Mouse (Mus musculus) heart, embryonic 10.5 days (tissue): ENCODE data around the gene Gm29797. TPM values are rescaled to one million over a fixed set of nuclear protein-coding genes. Genes with fewer than 3 reads are reported as not detected.

Experiments
- DNase-seq: peaks from one replicate; pipeline ENCODE4 v3.0.0-alpha.2; 2017; ENCODE audit warnings: low spot score
- H3K27ac ChIP-seq: fragments of 300-500 bp; sonication (generic); 2 replicates; pipeline ENCODE4 v1.5.1; 2016; ENCODE audit warnings: mild to moderate bottlenecking
- H3K27me3 ChIP-seq: fragments of 300-500 bp; sonication (generic); 2 replicates; pipeline ENCODE4 v1.6.1; 2016; ENCODE audit warnings: mild to moderate bottlenecking; ENCODE audit not compliant: poor library complexity, insufficient read depth, severe bottlenecking
- H3K36me3 ChIP-seq: fragments of 300-500 bp; sonication (generic); 2 replicates; pipeline ENCODE4 v1.6.1; 2016; ENCODE audit warnings: mild to moderate bottlenecking, moderate library complexity
- H3K4me1 ChIP-seq: fragments of 300-500 bp; sonication (generic); 2 replicates; pipeline ENCODE4 v1.6.1; 2016; ENCODE audit warnings: mild to moderate bottlenecking
- H3K4me3 ChIP-seq: fragments of 300-500 bp; sonication (generic); 2 replicates; pipeline ENCODE4 v1.5.1; 2016; ENCODE audit warnings: mild to moderate bottlenecking, moderate library complexity
- H3K9me3 ChIP-seq: fragments of 300-500 bp; sonication (generic); 2 replicates; pipeline ENCODE4 v1.6.1; 2016; ENCODE audit warnings: mild to moderate bottlenecking, moderate library complexity
- WGBS: fragments of 180-500 bp; shearing (Covaris S2); methylation state at CpG from one replicate; pipeline ENCODE4 v1.1.7; 2016; 5-methylcytosine and 5-hydroxymethylcytosine counted together
- polyA plus RNA-seq: library from polyadenylated mRNA; unstranded; fragments of >200 nt; fragmentation: Nextera tagmentation; extraction: Ambion mirVana; gene quantifications from 2 replicates; pipeline ENCODE4 v1.2.1, GENCODE M21; 2016

Gm29797 gene
- polyA plus RNA-seq, 1 experiment from 2014 or later: 0.24 TPM

GRCm38 (mm10) chr2:181658528-181658927 is 1.7 kb downstream of the Gm29797 start:
- no peak for DNase-seq
- Histone ChIP-seq H3K27me3 (no peaks in the 10 kb centered on the region), H3K4me3 (no peak overlapping the region), H3K27ac (0 out of 2 replicates have a peak overlapping the region, but pooled peaks have one; percentile 8), H3K9me3 (no peaks in the 10 kb centered on the region), H3K36me3 (peaks cover 34% of the 10 kb centered on the region), H3K4me1 (peaks cover 37% of the 10 kb centered on the region)
- 85% methylated on average over 7 of the region's 7 CpGs for WGBS

- Histone ChIP-seq H3K4me1 (peaks cover 40% of the 10 kb centered on the region), H3K36me3 (peaks cover 29% of the 10 kb centered on the region), H3K27me3 (no peaks in the 10 kb centered on the region), H3K4me3 (no peak overlapping the region), H3K9me3 (no peaks in the 10 kb centered on the region), H3K27ac (0 out of 2 replicates have a peak overlapping the region, but pooled peaks have one; percentile 31)
- WGBS: 36% methylated on average over 17 of the region's 17 CpGs
- DNase-seq: no peak
Measured at GRCm38 (mm10) chr2:181658930-181659555, 2.2 kb downstream of the Gm29797 start.

- H3K27me3 ChIP-seq: no peaks in the 10 kb centered on the region
- DNase-seq: peak; percentile 89
- H3K9me3 ChIP-seq: no peaks in the 10 kb centered on the region
- peak overlapping the region; percentile 39; the same call in 1 of the 2 replicates for H3K27ac ChIP-seq
- peak overlapping the region; percentile 10; the same call in 1 of the 2 replicates for H3K4me3 ChIP-seq
- H3K4me1 ChIP-seq: peaks cover 40% of the 10 kb centered on the region
- H3K36me3 ChIP-seq: peaks cover 26% of the 10 kb centered on the region
- WGBS: 8% methylated on average over 9 of the region's 9 CpGs
Measured at GRCm38 (mm10) chr2:181659609-181660055, 2.8 kb downstream of the Gm29797 start.

- no peak for DNase-seq
- H3K4me1 ChIP-seq: peaks cover 37% of the 10 kb centered on the region
- peaks cover under 1% of the 10 kb centered on the region for H3K27me3 ChIP-seq
- no peaks in the 10 kb centered on the region; the same call in 1 of the 2 replicates for H3K9me3 ChIP-seq
- WGBS: 79% methylated on average over 3 of the region's 3 CpGs
- no peaks in the 10 kb centered on the region for H3K36me3 ChIP-seq
- H3K4me3 ChIP-seq: no peak overlapping the region
- peak overlapping the region; percentile 70 for H3K27ac ChIP-seq
Measured at GRCm38 (mm10) chr2:181662620-181663297, 5.9 kb downstream of the Gm29797 start.

- H3K36me3 ChIP-seq: no peaks in the 10 kb centered on the region
- no peak overlapping the region for H3K4me3 ChIP-seq
- peaks cover 6% of the 10 kb centered on the region for H3K27me3 ChIP-seq
- H3K4me1 ChIP-seq: peaks cover 36% of the 10 kb centered on the region
- H3K27ac ChIP-seq: peak overlapping the region; percentile 70
- no peak for DNase-seq
- 12% methylated on average over 4 of the region's 4 CpGs for WGBS
- H3K9me3 ChIP-seq: no peaks in the 10 kb centered on the region; the same call in 1 of the 2 replicates
Measured at GRCm38 (mm10) chr2:181663298-181663630, 6.4 kb downstream of the Gm29797 start.

GRCm38 (mm10) chr2:181670285-181670912 is 13.6 kb downstream of the Gm29797 start:
- peak overlapping the region; percentile 71 for H3K4me3 ChIP-seq
- H3K4me1 ChIP-seq: peaks cover 35% of the 10 kb centered on the region
- WGBS: 4% methylated on average over 56 of the region's 56 CpGs
- DNase-seq: no peak
- H3K9me3 ChIP-seq: no peaks in the 10 kb centered on the region; the same call in 1 of the 2 replicates
- peaks cover 4% of the 10 kb centered on the region; the same call in 1 of the 2 replicates for H3K36me3 ChIP-seq
- H3K27ac ChIP-seq: peak overlapping the region; percentile 84
- peaks cover 73% of the 10 kb centered on the region for H3K27me3 ChIP-seq

- H3K9me3 ChIP-seq: no peaks in the 10 kb centered on the region; the same call in 1 of the 2 replicates
- H3K4me1 ChIP-seq: peaks cover 40% of the 10 kb centered on the region
- H3K36me3 ChIP-seq: peaks cover 4% of the 10 kb centered on the region; the same call in 1 of the 2 replicates
- H3K27ac ChIP-seq: peak overlapping the region; percentile 84
- DNase-seq: no peak
- WGBS: 1% methylated on average over 41 of the region's 41 CpGs
- peak overlapping the region; percentile 71 for H3K4me3 ChIP-seq
- peaks cover 73% of the 10 kb centered on the region for H3K27me3 ChIP-seq
Measured at GRCm38 (mm10) chr2:181670913-181671311, 14.1 kb downstream of the Gm29797 start.

GRCm38 (mm10) chr2:181671326-181671725 is 14.5 kb downstream of the Gm29797 start, which contains the start of gene Sox18:
TSS of gene Sox18 (minus strand) at chr2:181671640.
- H3K27me3 ChIP-seq: peaks cover 73% of the 10 kb centered on the region
- DNase-seq: no peak
- peaks cover 43% of the 10 kb centered on the region for H3K4me1 ChIP-seq
- no peaks in the 10 kb centered on the region; the same call in 1 of the 2 replicates for H3K9me3 ChIP-seq
- H3K27ac ChIP-seq: peak within 1 kb of the TSS; percentile 84
- H3K4me3 ChIP-seq: peak within 1 kb of the TSS; percentile 71
- WGBS: under 1% methylated on average over 43 of the region's 43 CpGs
- H3K36me3 ChIP-seq: peaks cover 4% of the 10 kb centered on the region; the same call in 1 of the 2 replicates

- Histone ChIP-seq H3K4me1 (peaks cover 46% of the 10 kb centered on the region), H3K36me3 (peaks cover 4% of the 10 kb centered on the region; the same call in 1 of the 2 replicates), H3K9me3 (no peaks in the 10 kb centered on the region), H3K27ac (no peak overlapping the region; the same call in 1 of the 2 replicates), H3K27me3 (peaks cover 74% of the 10 kb centered on the region), H3K4me3 (no peak overlapping the region)
- WGBS: 22% methylated on average over 7 of the region's 7 CpGs
- DNase-seq: no peak
Measured at GRCm38 (mm10) chr2:181671984-181672383, 15.2 kb downstream of the Gm29797 start.

- no peak for DNase-seq
- Histone ChIP-seq H3K4me3 (no peak overlapping the region), H3K4me1 (peaks cover 49% of the 10 kb centered on the region), H3K9me3 (no peaks in the 10 kb centered on the region), H3K36me3 (peaks cover 4% of the 10 kb centered on the region; the same call in 1 of the 2 replicates), H3K27me3 (peaks cover 68% of the 10 kb centered on the region), H3K27ac (no peak overlapping the region; the same call in 1 of the 2 replicates)
- WGBS: 53% methylated on average over 1 of the region's 1 CpGs
Measured at GRCm38 (mm10) chr2:181673501-181673900, 16.7 kb downstream of the Gm29797 start.

- H3K9me3 ChIP-seq: no peaks in the 10 kb centered on the region
- 82% methylated on average over 4 of the region's 4 CpGs for WGBS
- H3K4me1 ChIP-seq: peaks cover 51% of the 10 kb centered on the region
- peaks cover 4% of the 10 kb centered on the region; the same call in 1 of the 2 replicates for H3K36me3 ChIP-seq
- H3K4me3 ChIP-seq: no peak overlapping the region
- peak overlapping the region; percentile 83; the same call in 1 of the 2 replicates for H3K27ac ChIP-seq
- no peak for DNase-seq
- peaks cover 54% of the 10 kb centered on the region for H3K27me3 ChIP-seq
Measured at GRCm38 (mm10) chr2:181674934-181675333, 18.1 kb downstream of the Gm29797 start.

GRCm38 (mm10) chr2:181675454-181675853 is 18.6 kb downstream of the Gm29797 start:
- Histone ChIP-seq H3K4me1 (peaks cover 46% of the 10 kb centered on the region), H3K4me3 (peak overlapping the region; percentile 52)

More at GRCm38 (mm10) chr2:181675454-181675853, 18.6 kb downstream of the Gm29797 start:
- peaks cover 48% of the 10 kb centered on the region for H3K27me3 ChIP-seq
- no peaks in the 10 kb centered on the region for H3K9me3 ChIP-seq
- WGBS: 2% methylated on average over 14 of the region's 14 CpGs
- peak; percentile 86 for DNase-seq
- peak overlapping the region; percentile 83 for H3K27ac ChIP-seq
- no peaks in the 10 kb centered on the region for H3K36me3 ChIP-seq
